Mouse (Mus musculus) neural tube, embryonic 11.5 days (tissue): ENCODE results near the gene Spns3. TPM values are rescaled to one million over a fixed set of nuclear protein-coding genes. Genes with fewer than 3 reads are reported as not detected.

Experiments used
- ATAC-seq: fragments of 200-750 bp; cut with Nextera tagmentation; 2 replicates; pipeline ENCODE4 v1.8.0; 2017; ENCODE audit warnings: moderate number of reproducible peaks, mild to moderate bottlenecking, moderate TSS enrichment, moderate library complexity; ENCODE audit not compliant: insufficient read depth, low FRiP score, low TSS enrichment
- DNase-seq: peaks from one replicate; pipeline ENCODE4 v3.0.0-alpha.2; 2015; ENCODE audit warnings: low spot score
- H3K27ac ChIP-seq: fragments of 300-500 bp; sonication (generic); 2 replicates; pipeline ENCODE4 v1.5.1; 2014; ENCODE audit warnings: low read depth, mild to moderate bottlenecking, low read length
- H3K27me3 ChIP-seq: fragments of 300-500 bp; sonication (generic); 2 replicates; pipeline ENCODE4 v1.6.1; 2014; ENCODE audit warnings: mild to moderate bottlenecking, low read length, mixed read lengths; ENCODE audit not compliant: control insufficient read depth, insufficient read depth
- H3K36me3 ChIP-seq: fragments of 300-500 bp; sonication (generic); 2 replicates; pipeline ENCODE4 v1.6.1; 2014; ENCODE audit warnings: mild to moderate bottlenecking, low read length, moderate library complexity, mixed read lengths; ENCODE audit not compliant: control insufficient read depth, insufficient read depth
- H3K4me1 ChIP-seq: fragments of 300-500 bp; sonication (generic); 2 replicates; pipeline ENCODE4 v1.6.1; 2014; ENCODE audit warnings: low read length, mixed read lengths; ENCODE audit not compliant: control insufficient read depth, insufficient read depth
- H3K4me2 ChIP-seq: fragments of 300-500 bp; sonication (generic); 2 replicates; pipeline ENCODE4 v1.6.1; 2014; ENCODE audit warnings: low read depth, mild to moderate bottlenecking, moderate library complexity
- H3K4me3 ChIP-seq: fragments of 300-500 bp; sonication (generic); 2 replicates; pipeline ENCODE4 v1.5.1; 2014; ENCODE audit warnings: low read depth, low read length
- H3K9ac ChIP-seq: fragments of 300-500 bp; sonication (generic); 2 replicates; pipeline ENCODE4 v1.6.1; 2014; ENCODE audit warnings: mild to moderate bottlenecking, low read length
- H3K9me3 ChIP-seq: fragments of 300-500 bp; sonication (generic); 2 replicates; pipeline ENCODE4 v1.6.1; 2016; ENCODE audit warnings: low read length; ENCODE audit not compliant: control insufficient read depth
- WGBS: fragments of 180-500 bp; shearing (Covaris S2); extraction: QIAGEN DNeasy Blood & Tissue Kit; methylation state at CpG from one replicate; pipeline ENCODE4 v1.1.7; 2014; 5-methylcytosine and 5-hydroxymethylcytosine counted together
- polyA plus RNA-seq: library from polyadenylated mRNA; unstranded; fragments of >200 nt; fragmentation: Nextera tagmentation; extraction: Ambion mirVana; gene quantifications from 2 replicates; pipeline ENCODE4 v1.2.1, GENCODE M21; 2014

Gene Spns3
- polyA plus RNA-seq, 1 experiment from 2014 or later: 0.25 TPM

DNA sequence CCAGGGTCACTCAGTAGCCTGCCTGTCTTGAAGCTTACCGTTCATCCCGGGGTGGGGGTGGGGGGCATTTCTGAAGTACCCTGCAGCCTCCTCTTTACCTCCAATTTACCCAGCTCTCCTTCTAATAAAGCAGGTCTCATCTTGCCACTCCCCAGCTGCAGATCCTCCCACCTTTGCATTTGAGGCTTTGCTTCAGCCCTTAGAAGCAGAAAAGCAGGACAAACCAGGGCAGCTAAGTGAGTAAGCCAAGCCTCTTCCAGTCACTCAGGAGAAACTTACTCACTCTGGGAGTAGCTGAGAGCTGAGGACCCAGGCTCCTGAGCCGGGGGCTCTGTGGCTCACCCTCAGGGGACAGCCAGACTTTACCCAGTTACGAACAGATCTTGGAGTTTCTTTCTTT is 28.2 kb upstream of the Spns3 start:
- ATAC-seq (no peak), DNase-seq (no peak)
- no peak overlapping the region for H3K4me2 ChIP-seq
- H3K4me1 ChIP-seq: 0 out of 2 replicates have a peak, but pooled peaks cover 4% of the 10 kb centered on the region
- no peak overlapping the region for H3K4me3 ChIP-seq
- 86% methylated on average over 4 of the region's 4 CpGs for WGBS
- no peak overlapping the region for H3K9ac ChIP-seq
- no peak overlapping the region for H3K27ac ChIP-seq
- H3K9me3 ChIP-seq: no peaks in the 10 kb centered on the region
- no peaks in the 10 kb centered on the region for H3K36me3 ChIP-seq
- H3K27me3 ChIP-seq: no peaks in the 10 kb centered on the region

DNA sequence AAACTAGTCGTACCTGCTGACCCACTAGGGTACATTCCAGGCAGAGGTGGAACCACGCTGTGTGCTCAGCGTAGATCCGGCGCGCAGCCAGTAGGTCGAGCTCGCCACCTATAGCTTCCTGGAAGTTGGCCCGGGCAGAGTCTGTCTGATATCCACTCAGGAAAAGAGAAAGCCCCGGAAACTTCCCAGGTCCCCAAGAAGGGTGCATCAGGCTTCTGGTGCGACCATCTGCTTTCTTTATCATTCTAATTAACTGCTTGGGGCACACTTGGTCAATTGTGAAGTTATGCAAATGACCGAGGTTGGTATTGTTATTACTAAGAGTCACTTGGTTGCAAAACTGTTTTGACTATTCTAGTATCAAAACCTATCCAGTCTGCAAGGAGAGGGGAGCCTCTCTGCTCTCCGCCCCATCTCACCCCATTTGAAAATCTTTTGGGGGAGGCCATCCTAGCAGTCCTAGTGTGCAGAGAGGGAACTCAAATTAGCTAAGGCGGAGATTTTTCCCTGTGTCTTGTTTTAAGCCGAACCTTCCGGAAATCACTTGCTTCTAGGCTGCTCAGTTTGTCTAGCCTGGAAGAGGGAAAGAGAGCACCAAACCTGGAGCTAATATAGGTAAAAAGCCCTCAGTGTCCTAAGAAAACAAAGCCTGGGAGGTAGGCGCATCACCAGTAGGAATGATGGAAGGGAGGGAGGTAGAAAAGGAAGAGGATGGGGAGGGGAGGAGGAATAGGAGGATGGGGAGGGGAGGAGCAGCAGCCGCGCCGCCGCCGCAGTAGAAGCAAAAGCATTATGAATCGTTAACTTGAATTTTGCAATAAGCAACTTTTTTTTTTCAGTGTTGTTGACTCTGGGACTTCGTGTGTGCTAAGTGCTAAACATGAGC is 26.4 kb upstream of the Spns3 start:
- Histone ChIP-seq H3K4me3 (peak overlapping the region; percentile 23), H3K4me1 (0 out of 2 replicates have a peak, but pooled peaks cover 4% of the 10 kb centered on the region), H3K9me3 (no peaks in the 10 kb centered on the region), H3K4me2 (peak overlapping the region; percentile 50), H3K36me3 (no peaks in the 10 kb centered on the region), H3K9ac (peak overlapping the region; percentile 54), H3K27me3 (no peaks in the 10 kb centered on the region), H3K27ac (0 out of 2 replicates have a peak overlapping the region, but pooled peaks have one; percentile 34)
- ATAC-seq (peak; percentile 65), DNase-seq (peak; percentile 42)
- WGBS: 4% methylated on average over 24 of the region's 24 CpGs

DNA sequence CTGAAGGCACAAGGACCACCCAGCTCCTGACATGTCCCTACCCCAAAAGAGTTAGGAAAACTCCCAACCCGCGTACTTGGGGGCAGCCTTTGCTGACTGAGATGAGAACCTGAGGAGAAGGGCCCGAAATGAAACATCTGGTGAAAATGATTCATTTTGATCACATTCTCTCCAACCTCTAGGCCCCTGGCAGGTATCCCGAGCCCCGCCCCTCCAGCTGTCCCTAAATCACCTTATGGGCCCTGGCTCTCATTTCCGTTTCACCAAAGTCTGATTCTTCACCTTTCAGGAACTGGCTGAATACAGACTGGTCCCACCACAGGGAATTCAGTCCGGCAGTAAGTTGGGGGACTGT is 25.8 kb upstream of the Spns3 start:
- 15% methylated on average over 7 of the region's 7 CpGs for WGBS
- no peaks in the 10 kb centered on the region for H3K27me3 ChIP-seq
- no peaks in the 10 kb centered on the region for H3K36me3 ChIP-seq
- DNase-seq (no peak), ATAC-seq (no peak)
- H3K4me3 ChIP-seq: peak overlapping the region; percentile 23
- no peak overlapping the region; the same call in 1 of the 2 replicates for H3K9ac ChIP-seq
- 0 out of 2 replicates have a peak, but pooled peaks cover 4% of the 10 kb centered on the region for H3K4me1 ChIP-seq
- H3K9me3 ChIP-seq: no peaks in the 10 kb centered on the region
- peak overlapping the region; percentile 50 for H3K4me2 ChIP-seq
- 0 out of 2 replicates have a peak overlapping the region, but pooled peaks have one; percentile 34 for H3K27ac ChIP-seq

DNA sequence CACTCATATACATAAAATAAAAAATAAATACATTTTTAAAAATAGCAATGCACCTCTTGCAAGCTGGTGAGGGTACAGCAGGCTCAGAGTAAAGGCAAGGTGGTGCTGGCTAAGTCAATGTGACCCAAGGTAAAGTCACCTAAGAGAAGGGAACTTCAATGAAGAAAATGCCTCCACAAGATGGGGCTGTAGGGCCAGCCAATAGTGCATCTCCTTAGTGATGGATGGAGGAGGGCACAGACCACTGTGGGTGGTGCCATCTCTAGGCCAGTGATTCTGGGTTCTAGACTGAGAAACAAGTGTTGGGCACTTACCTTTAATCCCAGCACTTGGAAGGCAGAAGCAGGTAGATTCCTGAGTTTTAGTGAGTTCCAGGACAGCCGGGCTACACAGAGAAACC is 23.5 kb upstream of the Spns3 start:
- no peak overlapping the region for H3K9ac ChIP-seq
- H3K36me3 ChIP-seq: no peaks in the 10 kb centered on the region
- WGBS: 87% methylated on average over 1 of the region's 1 CpGs
- 0 out of 2 replicates have a peak, but pooled peaks cover 4% of the 10 kb centered on the region for H3K4me1 ChIP-seq
- H3K9me3 ChIP-seq: no peaks in the 10 kb centered on the region
- no peak overlapping the region for H3K4me3 ChIP-seq
- DNase-seq (no peak), ATAC-seq (no peak)
- no peak overlapping the region for H3K4me2 ChIP-seq
- H3K27ac ChIP-seq: no peak overlapping the region
- H3K27me3 ChIP-seq: no peaks in the 10 kb centered on the region

DNA sequence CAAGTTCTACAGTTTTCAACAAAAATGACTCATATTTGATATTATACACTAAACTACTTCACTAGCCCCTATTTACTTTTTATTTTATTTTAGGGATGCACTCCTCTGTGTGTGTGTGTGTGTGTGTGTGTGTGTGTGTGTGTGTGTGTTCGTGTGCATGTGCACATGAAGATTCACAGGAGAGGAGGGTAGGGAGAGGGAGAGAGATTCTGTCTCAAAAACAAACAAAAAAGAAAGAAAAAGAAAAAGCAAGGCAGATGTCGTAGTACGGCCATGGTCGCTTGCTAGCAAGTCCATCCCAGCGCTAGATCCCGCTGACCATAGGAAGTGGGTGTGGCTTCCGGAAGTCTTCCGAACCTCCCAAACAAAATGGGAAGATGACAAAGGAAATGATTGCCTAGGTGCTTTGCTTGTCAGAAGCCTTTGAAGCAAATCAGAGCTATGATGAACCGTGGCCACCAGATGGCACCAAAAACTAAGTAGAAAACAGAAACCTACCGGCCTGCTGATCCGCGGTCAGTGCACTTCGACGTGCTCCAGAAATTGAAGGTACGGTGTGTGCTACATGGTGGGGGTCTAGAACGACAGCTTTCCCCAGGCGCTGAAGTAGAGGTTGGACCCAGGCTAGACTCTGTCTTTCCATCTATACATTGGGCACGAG is 20.1 kb upstream of the Spns3 start:
- no peaks in the 10 kb centered on the region for H3K4me1 ChIP-seq
- DNase-seq: peak; percentile 85
- H3K9me3 ChIP-seq: no peaks in the 10 kb centered on the region
- H3K9ac ChIP-seq: no peak overlapping the region; the same call in 1 of the 2 replicates
- 4% methylated on average over 18 of the region's 18 CpGs for WGBS
- no peaks in the 10 kb centered on the region for H3K27me3 ChIP-seq
- H3K27ac ChIP-seq: no peak overlapping the region
- H3K4me2 ChIP-seq: peak overlapping the region; percentile 21; the same call in 1 of the 2 replicates
- H3K4me3 ChIP-seq: 0 out of 2 replicates have a peak overlapping the region, but pooled peaks have one; percentile 0
- H3K36me3 ChIP-seq: no peaks in the 10 kb centered on the region
- peak; percentile 67; the same call in 1 of the 2 replicates for ATAC-seq

DNA sequence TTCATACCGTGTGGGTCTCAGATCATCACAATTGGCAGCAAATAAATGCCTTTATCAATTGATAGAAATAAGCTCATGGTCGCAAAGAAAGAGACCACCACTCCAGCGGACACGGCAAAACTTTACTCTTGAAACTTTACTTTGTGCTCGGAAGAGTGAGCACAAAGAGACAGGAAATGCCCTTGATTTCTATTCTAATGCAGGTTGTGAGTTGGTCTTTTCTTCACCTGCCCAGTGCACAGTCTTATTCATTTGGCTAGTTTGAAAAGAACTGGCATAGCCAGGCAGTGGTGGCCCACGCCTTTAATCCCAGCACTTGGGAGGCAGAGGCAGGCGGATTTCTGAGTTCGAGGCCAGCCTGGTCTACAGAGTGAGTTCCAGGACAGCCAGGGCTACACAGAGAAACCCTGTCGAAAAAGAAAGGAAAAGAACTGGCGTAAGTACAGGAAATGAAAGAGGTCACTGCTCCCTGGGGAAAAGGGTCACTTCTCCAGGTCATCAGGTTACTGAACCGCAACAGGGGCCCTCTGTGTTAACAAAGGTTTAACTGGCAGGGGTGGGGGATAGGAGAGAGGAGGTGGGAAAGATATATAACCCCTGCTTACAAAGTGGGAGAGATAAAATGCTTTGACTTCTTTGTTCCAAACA is 19.5 kb upstream of the Spns3 start:
- H3K27ac ChIP-seq: no peak overlapping the region
- H3K27me3 ChIP-seq: no peaks in the 10 kb centered on the region
- H3K4me1 ChIP-seq: no peaks in the 10 kb centered on the region
- ATAC-seq (no peak), DNase-seq (no peak)
- no peak overlapping the region; the same call in 1 of the 2 replicates for H3K4me2 ChIP-seq
- no peak overlapping the region for H3K4me3 ChIP-seq
- H3K9ac ChIP-seq: no peak overlapping the region
- WGBS: 66% methylated on average over 11 of the region's 11 CpGs
- no peaks in the 10 kb centered on the region for H3K9me3 ChIP-seq
- no peaks in the 10 kb centered on the region for H3K36me3 ChIP-seq

DNA sequence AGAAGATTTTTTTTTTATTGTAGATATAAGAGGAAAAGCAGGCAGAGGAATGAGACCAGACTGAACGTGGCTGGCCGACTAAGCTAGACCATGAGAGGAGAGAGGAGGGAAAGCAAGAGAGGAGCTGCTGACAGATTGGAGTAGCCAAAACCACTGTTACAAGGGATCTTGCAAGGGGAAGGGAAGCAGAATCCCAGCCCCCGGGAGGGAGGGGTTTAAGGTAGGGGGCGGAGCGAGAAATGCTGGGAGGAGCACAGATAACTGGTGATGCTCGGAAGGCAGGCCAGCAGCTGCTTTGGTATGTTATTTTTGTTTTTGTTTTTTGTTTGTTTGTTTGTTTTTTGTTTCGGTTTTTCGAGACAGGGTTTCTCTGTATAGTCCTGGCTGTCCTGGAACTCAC is 18.7 kb upstream of the Spns3 start:
- Histone ChIP-seq H3K36me3 (no peaks in the 10 kb centered on the region), H3K9ac (no peak overlapping the region), H3K4me2 (no peak overlapping the region), H3K4me3 (no peak overlapping the region), H3K27me3 (no peaks in the 10 kb centered on the region), H3K27ac (no peak overlapping the region), H3K4me1 (no peaks in the 10 kb centered on the region), H3K9me3 (no peaks in the 10 kb centered on the region)
- ATAC-seq (no peak), DNase-seq (no peak)
- 47% methylated on average over 8 of the region's 8 CpGs for WGBS

DNA sequence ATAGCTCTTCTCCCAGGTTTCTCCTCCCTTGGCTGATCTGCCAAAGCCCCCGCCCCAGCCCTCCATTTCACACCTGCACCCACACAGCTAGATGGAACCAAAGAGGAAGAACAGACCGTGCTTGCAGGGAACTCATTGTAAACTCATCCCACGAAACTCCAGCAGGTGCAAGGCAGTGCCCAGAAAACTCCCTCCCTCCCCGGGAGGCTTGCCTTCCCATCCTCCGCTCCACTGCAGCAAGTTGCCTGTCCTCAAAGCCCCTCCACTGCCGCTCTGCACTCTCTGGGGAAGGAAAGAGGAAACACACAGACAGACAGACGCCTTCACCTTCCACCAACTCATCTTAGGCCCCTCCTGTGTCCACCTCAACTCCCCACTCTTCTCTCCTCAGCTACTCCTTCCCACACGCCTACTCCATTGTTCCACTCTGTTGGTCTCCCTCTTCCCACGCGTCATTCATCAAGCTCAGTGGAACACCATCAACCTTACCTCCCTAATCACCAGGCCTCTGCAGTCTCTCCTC is 16.6 kb upstream of the Spns3 start:
- Histone ChIP-seq H3K36me3 (no peaks in the 10 kb centered on the region), H3K9me3 (no peaks in the 10 kb centered on the region), H3K4me1 (no peaks in the 10 kb centered on the region), H3K27me3 (no peaks in the 10 kb centered on the region), H3K4me2 (no peak overlapping the region), H3K4me3 (no peak overlapping the region), H3K27ac (no peak overlapping the region), H3K9ac (no peak overlapping the region)
- 48% methylated on average over 10 of the region's 10 CpGs for WGBS
- no peak for DNase-seq
- ATAC-seq: no peak
